Mouse (Mus musculus) hindbrain, embryonic 12.5 days (tissue): Measurements from ENCODE around the gene Eif2b3. TPM values are rescaled to one million over a fixed set of nuclear protein-coding genes. Genes with fewer than 3 reads are reported as not detected.

ENCODE experiments used
- ATAC-seq: fragments of 200-750 bp; cut with Nextera tagmentation; 2 replicates; pipeline ENCODE4 v1.8.0; 2017; ENCODE audit warnings: moderate TSS enrichment; ENCODE audit not compliant: low FRiP score
- H3K27ac ChIP-seq: fragments of 300-500 bp; sonication (generic); 2 replicates; pipeline ENCODE4 v1.5.1; 2016; ENCODE audit warnings: mild to moderate bottlenecking
- H3K27me3 ChIP-seq: fragments of 300-500 bp; sonication (generic); 2 replicates; pipeline ENCODE4 v1.6.1; 2016; ENCODE audit warnings: mild to moderate bottlenecking
- H3K36me3 ChIP-seq: fragments of 300-500 bp; sonication (generic); 2 replicates; pipeline ENCODE4 v1.6.1; 2016; ENCODE audit warnings: mild to moderate bottlenecking
- H3K4me1 ChIP-seq: fragments of 300-500 bp; sonication (generic); 2 replicates; pipeline ENCODE4 v1.6.1; 2016
- H3K4me2 ChIP-seq: fragments of 300-500 bp; sonication (generic); replicated peaks from 2 replicates; pipeline ENCODE4 v1.6.1; 2016; ENCODE audit warnings: mild to moderate bottlenecking
- H3K4me3 ChIP-seq: fragments of 300-500 bp; sonication (generic); 2 replicates; pipeline ENCODE4 v1.5.1; 2016; ENCODE audit warnings: mild to moderate bottlenecking
- H3K9ac ChIP-seq: fragments of 300-500 bp; sonication (generic); 2 replicates; pipeline ENCODE4 v1.6.1; 2016; ENCODE audit warnings: mild to moderate bottlenecking, moderate library complexity
- H3K9me3 ChIP-seq: fragments of 300-500 bp; sonication (generic); replicated peaks from 2 replicates; pipeline ENCODE4 v1.6.1; 2016; ENCODE audit warnings: mild to moderate bottlenecking
- WGBS: fragments of 180-500 bp; shearing (Covaris S2); methylation state at CpG from one replicate; pipeline ENCODE4 v1.1.7; 2016; 5-methylcytosine and 5-hydroxymethylcytosine counted together
- polyA plus RNA-seq: library from polyadenylated mRNA; unstranded; fragments of >200 nt; fragmentation: Nextera tagmentation; extraction: Ambion mirVana; gene quantifications from 2 replicates; pipeline ENCODE4 v1.2.1, GENCODE M21; 2016

The Eif2b3 gene
- polyA plus RNA-seq, 1 experiment from 2014 or later: 41.5 TPM

GRCm38 (mm10) chr4:117001957-117002356 lies 17.2 kb upstream of the Eif2b3 start:
- 0 out of 2 replicates have a peak, but pooled peaks cover 2% of the 10 kb centered on the region for H3K4me1 ChIP-seq
- H3K9ac ChIP-seq: no peak overlapping the region
- ATAC-seq: no peak
- 87% methylated on average over 16 of the region's 16 CpGs for WGBS
- H3K27ac ChIP-seq: no peak overlapping the region
- no peak overlapping the region for H3K4me3 ChIP-seq
- H3K27me3 ChIP-seq: no peaks in the 10 kb centered on the region
- H3K36me3 ChIP-seq: peaks cover 49% of the 10 kb centered on the region
- H3K9me3 ChIP-seq: no peaks in the 10 kb centered on the region
- H3K4me2 ChIP-seq: no peak overlapping the region

GRCm38 (mm10) chr4:117002543-117003521 lies 16.4 kb upstream of the Eif2b3 start:
- H3K4me3 ChIP-seq: no peak overlapping the region
- peaks cover 49% of the 10 kb centered on the region for H3K36me3 ChIP-seq
- no peak overlapping the region for H3K4me2 ChIP-seq
- H3K27me3 ChIP-seq: no peaks in the 10 kb centered on the region
- ATAC-seq: peak; percentile 44; the same call in 1 of the 2 replicates
- H3K9ac ChIP-seq: no peak overlapping the region
- WGBS: 61% methylated on average over 38 of the region's 38 CpGs
- H3K4me1 ChIP-seq: 0 out of 2 replicates have a peak, but pooled peaks cover 2% of the 10 kb centered on the region
- no peak overlapping the region for H3K27ac ChIP-seq
- H3K9me3 ChIP-seq: no peaks in the 10 kb centered on the region

GRCm38 (mm10) chr4:117004649-117005048 lies 14.6 kb upstream of the Eif2b3 start:
- no peak for ATAC-seq
- no peak overlapping the region for H3K4me3 ChIP-seq
- H3K9ac ChIP-seq: no peak overlapping the region
- H3K27ac ChIP-seq: no peak overlapping the region
- WGBS: 84% methylated on average over 4 of the region's 4 CpGs
- no peaks in the 10 kb centered on the region for H3K9me3 ChIP-seq
- H3K27me3 ChIP-seq: no peaks in the 10 kb centered on the region
- peaks cover 35% of the 10 kb centered on the region for H3K36me3 ChIP-seq
- no peak overlapping the region for H3K4me2 ChIP-seq
- 0 out of 2 replicates have a peak, but pooled peaks cover 2% of the 10 kb centered on the region for H3K4me1 ChIP-seq

- Histone ChIP-seq H3K36me3 (peaks cover 23% of the 10 kb centered on the region), H3K4me3 (no peak overlapping the region), H3K4me2 (no peak overlapping the region), H3K4me1 (0 out of 2 replicates have a peak, but pooled peaks cover 2% of the 10 kb centered on the region), H3K9ac (no peak overlapping the region), H3K9me3 (no peaks in the 10 kb centered on the region), H3K27ac (no peak overlapping the region), H3K27me3 (no peaks in the 10 kb centered on the region)
- ATAC-seq: no peak
- WGBS: 72% methylated on average over 7 of the region's 7 CpGs
Measured at GRCm38 (mm10) chr4:117005611-117006400, 13.4 kb upstream of the Eif2b3 start.

GRCm38 (mm10) chr4:117007058-117007457 lies 12.1 kb upstream of the Eif2b3 start:
- Histone ChIP-seq H3K4me2 (no peak overlapping the region), H3K9ac (no peak overlapping the region), H3K36me3 (peaks cover 13% of the 10 kb centered on the region), H3K9me3 (no peaks in the 10 kb centered on the region), H3K4me3 (no peak overlapping the region), H3K4me1 (0 out of 2 replicates have a peak, but pooled peaks cover 2% of the 10 kb centered on the region), H3K27me3 (no peaks in the 10 kb centered on the region), H3K27ac (no peak overlapping the region)
- WGBS: 77% methylated on average over 3 of the region's 3 CpGs
- no peak for ATAC-seq

GRCm38 (mm10) chr4:117010231-117010630 lies 9.0 kb upstream of the Eif2b3 start:
- H3K4me2 ChIP-seq: no peak overlapping the region
- no peaks in the 10 kb centered on the region for H3K9me3 ChIP-seq
- no peak overlapping the region for H3K27ac ChIP-seq
- H3K4me3 ChIP-seq: no peak overlapping the region
- H3K4me1 ChIP-seq: no peaks in the 10 kb centered on the region
- H3K27me3 ChIP-seq: no peaks in the 10 kb centered on the region
- WGBS: 90% methylated on average over 5 of the region's 5 CpGs
- no peak for ATAC-seq
- H3K36me3 ChIP-seq: no peaks in the 10 kb centered on the region; the same call in 1 of the 2 replicates
- no peak overlapping the region for H3K9ac ChIP-seq

GRCm38 (mm10) chr4:117013596-117013995 lies 5.6 kb upstream of the Eif2b3 start:
- no peak overlapping the region for H3K27ac ChIP-seq
- H3K4me2 ChIP-seq: no peak overlapping the region
- H3K4me1 ChIP-seq: no peaks in the 10 kb centered on the region
- ATAC-seq: no peak
- no peak overlapping the region for H3K4me3 ChIP-seq
- WGBS: 84% methylated on average over 6 of the region's 6 CpGs
- no peak overlapping the region for H3K9ac ChIP-seq
- H3K9me3 ChIP-seq: no peaks in the 10 kb centered on the region
- no peaks in the 10 kb centered on the region for H3K36me3 ChIP-seq
- no peaks in the 10 kb centered on the region for H3K27me3 ChIP-seq

GRCm38 (mm10) chr4:117014901-117015415 lies 4.2 kb upstream of the Eif2b3 start:
- WGBS: 61% methylated on average over 4 of the region's 4 CpGs
- H3K36me3 ChIP-seq: no peaks in the 10 kb centered on the region
- H3K27me3 ChIP-seq: no peaks in the 10 kb centered on the region
- no peak for ATAC-seq
- H3K4me1 ChIP-seq: peaks cover 3% of the 10 kb centered on the region; the same call in 1 of the 2 replicates
- H3K9me3 ChIP-seq: no peaks in the 10 kb centered on the region
- no peak overlapping the region for H3K27ac ChIP-seq
- no peak overlapping the region for H3K9ac ChIP-seq
- H3K4me3 ChIP-seq: no peak overlapping the region
- no peak overlapping the region for H3K4me2 ChIP-seq

- Histone ChIP-seq H3K27me3 (no peaks in the 10 kb centered on the region), H3K9me3 (no peaks in the 10 kb centered on the region), H3K4me3 (no peak overlapping the region), H3K27ac (no peak overlapping the region), H3K4me1 (peaks cover 10% of the 10 kb centered on the region), H3K9ac (no peak overlapping the region), H3K4me2 (no peak overlapping the region), H3K36me3 (peaks cover 7% of the 10 kb centered on the region; the same call in 1 of the 2 replicates)
- ATAC-seq: no peak
- WGBS: 97% methylated on average over 2 of the region's 2 CpGs
Measured at GRCm38 (mm10) chr4:117017738-117018137, 1.5 kb upstream of the Eif2b3 start.

GRCm38 (mm10) chr4:117018327-117018726 lies 875 bp upstream of the Eif2b3 start:
- no peak overlapping the region for H3K27ac ChIP-seq
- no peaks in the 10 kb centered on the region for H3K27me3 ChIP-seq
- H3K4me3 ChIP-seq: no peak overlapping the region
- peaks cover 10% of the 10 kb centered on the region for H3K4me1 ChIP-seq
- H3K9ac ChIP-seq: no peak overlapping the region
- H3K9me3 ChIP-seq: no peaks in the 10 kb centered on the region
- no peak for ATAC-seq
- 88% methylated on average over 7 of the region's 7 CpGs for WGBS
- H3K4me2 ChIP-seq: no peak overlapping the region
- H3K36me3 ChIP-seq: peaks cover 13% of the 10 kb centered on the region

- ATAC-seq: no peak
- WGBS: 96% methylated on average over 4 of the region's 4 CpGs
- Histone ChIP-seq H3K9ac (no peak overlapping the region), H3K4me2 (no peak overlapping the region), H3K36me3 (peaks cover 29% of the 10 kb centered on the region), H3K27me3 (no peaks in the 10 kb centered on the region), H3K4me1 (peaks cover 10% of the 10 kb centered on the region), H3K4me3 (no peak overlapping the region), H3K27ac (no peak overlapping the region), H3K9me3 (no peaks in the 10 kb centered on the region)
Measured at GRCm38 (mm10) chr4:117023469-117023868, 4.3 kb downstream of the Eif2b3 start.

GRCm38 (mm10) chr4:117031105-117031504 lies 11.9 kb downstream of the Eif2b3 start:
- WGBS: 90% methylated on average over 1 of the region's 1 CpGs
- no peaks in the 10 kb centered on the region for H3K4me1 ChIP-seq
- H3K9ac ChIP-seq: no peak overlapping the region
- peaks cover 29% of the 10 kb centered on the region for H3K36me3 ChIP-seq
- ATAC-seq: no peak
- no peak overlapping the region for H3K4me2 ChIP-seq
- H3K9me3 ChIP-seq: no peaks in the 10 kb centered on the region
- no peaks in the 10 kb centered on the region for H3K27me3 ChIP-seq
- no peak overlapping the region for H3K27ac ChIP-seq
- H3K4me3 ChIP-seq: no peak overlapping the region
